Mouse (Mus musculus) cerebral cortex, adult 2 months (tissue): ENCODE results near the gene Sox10.

Source experiments
- WGBS: fragments of 180-500 bp; shearing (Covaris S2); methylation state at CpG from one replicate; pipeline ENCODE4 v1.1.7; 2018; 5-methylcytosine and 5-hydroxymethylcytosine counted together

The Sox10 gene

GRCm38 (mm10) chr15:79124331-79124875 is 40.6 kb downstream of the Sox10 start:
- 86% methylated on average over 10 of the region's 10 CpGs for WGBS

GRCm38 (mm10) chr15:79123751-79124150 is 41.3 kb downstream of the Sox10 start:
- WGBS = 86% methylated on average over 6 of the region's 6 CpGs

- WGBS = 81% methylated on average over 13 of the region's 13 CpGs
These were observed 42.5 kb downstream of the Sox10 start for GRCm38 (mm10) chr15:79122546-79122945.

GRCm38 (mm10) chr15:79122119-79122518 is 42.9 kb downstream of the Sox10 start:
- 95% methylated on average over 4 of the region's 4 CpGs for WGBS

- 83% methylated on average over 9 of the region's 9 CpGs for WGBS
These were observed 45.5 kb downstream of the Sox10 start for GRCm38 (mm10) chr15:79119491-79119890.

- WGBS = 70% methylated on average over 5 of the region's 5 CpGs
These were observed 49.8 kb downstream of the Sox10 start for GRCm38 (mm10) chr15:79115276-79115675.

- 81% methylated on average over 4 of the region's 4 CpGs for WGBS
These were observed 53.3 kb downstream of the Sox10 start for GRCm38 (mm10) chr15:79111774-79112173.

- 54% methylated on average over 2 of the region's 2 CpGs for WGBS
These were observed 54.5 kb downstream of the Sox10 start for GRCm38 (mm10) chr15:79110528-79110927.

GRCm38 (mm10) chr15:79110031-79110430 is 55.0 kb downstream of the Sox10 start:
- WGBS = 25% methylated on average over 9 of the region's 9 CpGs

- under 1% methylated on average over 43 of the region's 46 CpGs for WGBS
These were observed 55.6 kb downstream of the Sox10 start for GRCm38 (mm10) chr15:79109321-79109934.

GRCm38 (mm10) chr15:79108421-79109320 is 56.4 kb downstream of the Sox10 start, which contains the start of gene Micall1:
Micall1 (plus strand) TSS chr15:79108898.
- WGBS = under 1% methylated on average over 81 of the region's 85 CpGs

GRCm38 (mm10) chr15:79107966-79108365 is 57.1 kb downstream of the Sox10 start:
- WGBS = 33% methylated on average over 7 of the region's 7 CpGs

GRCm38 (mm10) chr15:79105804-79106203 is 59.2 kb downstream of the Sox10 start:
- WGBS = 72% methylated on average over 2 of the region's 2 CpGs
